9 mouse cellular contexts compared by ENCODE assay signal in genomic region chr8:108574101-108574500, GRCm38 (mm10).
DNase-seq lines count a peak whose midpoint lies in the region; ATAC-seq and TF ChIP-seq lines count a peak whose summit lies in the region.
"Had no signal": no experiment of that assay in that cellular context is flagged by ENCODE, and none has a peak within 500 bp of the region (broad histone marks: within the 10 kb centered on the region; RNA-seq: fewer than 3 reads in every experiment).

No protein-coding gene starts in this region.

- H3K36me3 ChIP-seq in intestine, embryonic 15.5 days: no peaks in the 10 kb centered on the region
- no peaks in the 10 kb centered on the region for H3K36me3 ChIP-seq in thymus, adult 2 months (ENCODE audit: control insufficient read depth, insufficient read depth, low read length)
- H3K36me3 ChIP-seq: embryonic facial prominence, embryonic 12.5 days had no signal

- H3K9ac ChIP-seq in intestine, embryonic 15.5 days: no peak overlapping the region
- H3K9ac ChIP-seq: embryonic facial prominence, embryonic 12.5 days had no signal

- 34% methylated on average over 7 of the region's 7 CpGs for WGBS in intestine, embryonic 15.5 days
- WGBS in thymus, adult 2 months: 14% methylated on average over 7 of the region's 7 CpGs

- H3K27ac ChIP-seq in layer of hippocampus, adult 2 months: no peak overlapping the region
- H3K27ac ChIP-seq in cortical plate, adult 2 months (ENCODE audit: insufficient read depth, low read length): no peak overlapping the region
- no peak overlapping the region for H3K27ac ChIP-seq in intestine, embryonic 15.5 days
- no peak overlapping the region for H3K27ac ChIP-seq in thymus, adult 2 months (ENCODE audit: control insufficient read depth, insufficient read depth, low read length)
- H3K27ac ChIP-seq: embryonic facial prominence, embryonic 12.5 days had no signal

- no peak overlapping the region for H3K4me3 ChIP-seq in layer of hippocampus, adult 2 months
- H3K4me3 ChIP-seq in cortical plate, adult 2 months (ENCODE audit: insufficient read depth, low read length): no peak overlapping the region
- H3K4me3 ChIP-seq in intestine, embryonic 15.5 days (replicated peaks): no peak overlapping the region
- H3K4me3 ChIP-seq in thymus, adult 2 months (ENCODE audit: control insufficient read depth, insufficient read depth, low read length): no peak overlapping the region
- H3K4me3 ChIP-seq: embryonic facial prominence, embryonic 12.5 days had no signal

- no peaks in the 10 kb centered on the region for H3K27me3 ChIP-seq in intestine, embryonic 15.5 days (replicated peaks)
- no peaks in the 10 kb centered on the region for H3K27me3 ChIP-seq in thymus, adult 2 months (ENCODE audit: control insufficient read depth, insufficient read depth, low read length)
- H3K27me3 ChIP-seq: embryonic facial prominence, embryonic 12.5 days had no signal

- peak; percentile 77 for TF ChIP-seq CTCF in layer of hippocampus, adult 2 months (conservative IDR thresholded peaks at IDR 0.05)
- peak; percentile 31; the same call in 1 of the 2 replicates for TF ChIP-seq CTCF in cortical plate, adult 2 months (IDR thresholded peaks at IDR 0.05; ENCODE audit: extremely low read depth, insufficient read depth, low read length)
- TF ChIP-seq CTCF in thymus, adult 2 months (IDR thresholded peaks at IDR 0.05; ENCODE audit: borderline replicate concordance, control insufficient read depth, extremely low read depth, insufficient read depth, low read length, poor library complexity): no peak

- H3K9me3 ChIP-seq in intestine, embryonic 15.5 days: no peaks in the 10 kb centered on the region
- H3K9me3 ChIP-seq: embryonic facial prominence, embryonic 12.5 days had no signal

- no peak for TF ChIP-seq POLR2A in cortical plate, adult 2 months (IDR thresholded peaks at IDR 0.05; ENCODE audit: extremely low read depth, insufficient read depth, low read length)
- TF ChIP-seq POLR2A in thymus, adult 2 months (IDR thresholded peaks at IDR 0.05; ENCODE audit: control insufficient read depth, extremely low read depth, insufficient read depth, low read length, poor library complexity): no peak

- no peak overlapping the region for H3K4me2 ChIP-seq in intestine, embryonic 15.5 days (replicated peaks)
- H3K4me2 ChIP-seq: embryonic facial prominence, embryonic 12.5 days had no signal

- peak; percentile 2 to 10 for DNase-seq in layer of hippocampus, adult 2 months (ENCODE audit: low spot score in 2 of 2)
- DNase-seq in layer of hippocampus, postnatal 25 days (ENCODE audit: extremely low spot score in 1 of 2, low spot score in 1 of 2): no peak
- DNase-seq in NIH3T3 (ENCODE audit: low read depth): peak; percentile 65
- peak; percentile 82 for DNase-seq in lung, postnatal 10 days
- peak; percentile 41 for DNase-seq in thymus, adult 2 months

- ATAC-seq in intestine, embryonic 15.5 days: 0 out of 2 replicates have a peak, but pooled peaks have one; percentile 16
- no peak for ATAC-seq in frontal cortex, adult (ENCODE audit: low TSS enrichment)

- no peaks in the 10 kb centered on the region for H3K4me1 ChIP-seq in cortical plate, adult 2 months (ENCODE audit: control insufficient read depth, insufficient read depth, low read length)
- peaks cover 3% of the 10 kb centered on the region; the same call in 1 of the 2 replicates for H3K4me1 ChIP-seq in intestine, embryonic 15.5 days (replicated peaks)
- no peaks in the 10 kb centered on the region for H3K4me1 ChIP-seq in thymus, adult 2 months (replicated peaks; ENCODE audit: control insufficient read depth, insufficient read depth, low read length)

Comparison
In these comparisons a context has a peak if more than half of its experiments do, and no peak if none do; other contexts are left out.
1. DNase-seq: peak in layer of hippocampus, adult 2 months (2 of 2), NIH3T3 (single experiment), lung, postnatal 10 days (single experiment) and thymus, adult 2 months (single experiment); none in layer of hippocampus, postnatal 25 days (0 of 2).